Mouse (Mus musculus) embryonic facial prominence, embryonic 11.5 days (tissue): ENCODE measurements around the gene Fbxl17. TPM values are rescaled to one million over a fixed set of nuclear protein-coding genes. Genes with fewer than 3 reads are reported as not detected.

Experiments used
- ATAC-seq: fragments of 200-750 bp; cut with Nextera tagmentation; replicated peaks from 2 replicates; pipeline ENCODE4 v1.8.0; 2017; ENCODE audit warnings: low read depth; ENCODE audit not compliant: insufficient number of reproducible peaks, low FRiP score, low TSS enrichment
- DNase-seq: peaks from one replicate; pipeline ENCODE4 v3.0.0-alpha.2; 2015; ENCODE audit warnings: low spot score
- H3K27ac ChIP-seq: fragments of 300-500 bp; sonication (generic); replicated peaks from 2 replicates; pipeline ENCODE4 v1.5.1; 2014; ENCODE audit warnings: mild to moderate bottlenecking, low read depth, low read length, control low read depth
- H3K27me3 ChIP-seq: fragments of 300-500 bp; sonication (generic); 2 replicates; pipeline ENCODE4 v1.6.1; 2014; ENCODE audit warnings: mild to moderate bottlenecking, low read length, moderate library complexity, mixed read lengths; ENCODE audit not compliant: control insufficient read depth, insufficient read depth
- H3K36me3 ChIP-seq: fragments of 300-500 bp; sonication (generic); replicated peaks from 2 replicates; pipeline ENCODE4 v1.6.1; 2014; ENCODE audit warnings: low read depth, mild to moderate bottlenecking, low read length, moderate library complexity, mixed read lengths; ENCODE audit not compliant: control insufficient read depth, insufficient read depth
- H3K4me1 ChIP-seq: fragments of 300-500 bp; sonication (generic); 2 replicates; pipeline ENCODE4 v1.6.1; 2014; ENCODE audit warnings: low read length, mixed read lengths; ENCODE audit not compliant: control insufficient read depth, insufficient read depth
- H3K4me2 ChIP-seq: fragments of 300-500 bp; sonication (generic); 2 replicates; pipeline ENCODE4 v1.6.1; 2014; ENCODE audit warnings: low read depth, mild to moderate bottlenecking, control low read depth, low read length, moderate library complexity
- H3K4me3 ChIP-seq: fragments of 300-500 bp; sonication (generic); 2 replicates; pipeline ENCODE4 v1.5.1; 2014; ENCODE audit warnings: low read depth, low read length, control low read depth
- H3K9ac ChIP-seq: fragments of 300-500 bp; sonication (generic); replicated peaks from 2 replicates; pipeline ENCODE4 v1.6.1; 2014; ENCODE audit warnings: mild to moderate bottlenecking, control low read depth, low read length
- H3K9me3 ChIP-seq: fragments of 300-500 bp; sonication (generic); replicated peaks from 2 replicates; pipeline ENCODE4 v1.6.1; 2016; ENCODE audit warnings: mild to moderate bottlenecking, low read length, inconsistent platforms, mixed read lengths; ENCODE audit not compliant: control insufficient read depth
- WGBS: fragments of 180-500 bp; shearing (Covaris S2); extraction: QIAGEN DNeasy Blood & Tissue Kit; methylation state at CpG from one replicate; pipeline ENCODE4 v1.1.7; 2014; 5-methylcytosine and 5-hydroxymethylcytosine counted together
- polyA plus RNA-seq: library from polyadenylated mRNA; unstranded; fragments of >200 nt; fragmentation: Nextera tagmentation; extraction: Ambion mirVana; gene quantifications from 2 replicates; pipeline ENCODE4 v1.2.1, GENCODE M21; 2014

The Fbxl17 gene
- polyA plus RNA-seq, 1 experiment from 2014 or later: 7.7 TPM

GRCm38 (mm10) chr17:63500156-63500834 lies 478 bp upstream of the Fbxl17 start:
- no peaks in the 10 kb centered on the region for H3K4me1 ChIP-seq
- DNase-seq: peak; percentile 83
- no peaks in the 10 kb centered on the region for H3K9me3 ChIP-seq
- no peaks in the 10 kb centered on the region for H3K36me3 ChIP-seq
- H3K4me3 ChIP-seq: peak overlapping the region; percentile 76
- peak overlapping the region; percentile 74 for H3K4me2 ChIP-seq
- H3K9ac ChIP-seq: peak overlapping the region; percentile 99
- ATAC-seq: peak; percentile 83
- H3K27me3 ChIP-seq: no peaks in the 10 kb centered on the region
- H3K27ac ChIP-seq: peak overlapping the region; percentile 97
- under 1% methylated on average over 52 of the region's 78 CpGs for WGBS

GRCm38 (mm10) chr17:63498717-63499635 lies 841 bp downstream of the Fbxl17 start:
- Histone ChIP-seq H3K4me3 (peak overlapping the region; percentile 76), H3K27ac (peak overlapping the region; percentile 97), H3K9ac (peak overlapping the region; percentile 99), H3K4me1 (no peaks in the 10 kb centered on the region), H3K27me3 (no peaks in the 10 kb centered on the region), H3K9me3 (no peaks in the 10 kb centered on the region), H3K4me2 (peak overlapping the region; percentile 74), H3K36me3 (no peaks in the 10 kb centered on the region)
- under 1% methylated on average over 37 of the region's 90 CpGs for WGBS
- peak; percentile 66 for DNase-seq
- ATAC-seq: peak; percentile 70

- ATAC-seq (no peak), DNase-seq (no peak)
- H3K4me3 ChIP-seq: peak overlapping the region; percentile 76
- no peaks in the 10 kb centered on the region for H3K36me3 ChIP-seq
- H3K9ac ChIP-seq: peak overlapping the region; percentile 99
- no peaks in the 10 kb centered on the region for H3K4me1 ChIP-seq
- no peaks in the 10 kb centered on the region for H3K27me3 ChIP-seq
- H3K27ac ChIP-seq: 0 out of 2 replicates have a peak overlapping the region, but pooled peaks have one; percentile 97
- peak overlapping the region; percentile 74 for H3K4me2 ChIP-seq
- no peaks in the 10 kb centered on the region for H3K9me3 ChIP-seq
- 21% methylated on average over 6 of the region's 6 CpGs for WGBS
These were observed 1.6 kb downstream of the Fbxl17 start for GRCm38 (mm10) chr17:63498182-63498716.

- H3K36me3 ChIP-seq: no peaks in the 10 kb centered on the region
- H3K4me2 ChIP-seq: no peak overlapping the region; the same call in 1 of the 2 replicates
- H3K9ac ChIP-seq: no peak overlapping the region
- DNase-seq (no peak), ATAC-seq (no peak)
- 82% methylated on average over 6 of the region's 6 CpGs for WGBS
- no peak overlapping the region for H3K27ac ChIP-seq
- H3K27me3 ChIP-seq: no peaks in the 10 kb centered on the region
- no peaks in the 10 kb centered on the region for H3K4me1 ChIP-seq
- no peaks in the 10 kb centered on the region for H3K9me3 ChIP-seq
- H3K4me3 ChIP-seq: no peak overlapping the region
These were observed 2.5 kb downstream of the Fbxl17 start for GRCm38 (mm10) chr17:63497206-63497731.

- no peak overlapping the region for H3K27ac ChIP-seq
- ATAC-seq (no peak), DNase-seq (no peak)
- H3K9ac ChIP-seq: no peak overlapping the region
- H3K4me1 ChIP-seq: no peaks in the 10 kb centered on the region
- H3K9me3 ChIP-seq: no peaks in the 10 kb centered on the region
- no peak overlapping the region for H3K4me2 ChIP-seq
- H3K4me3 ChIP-seq: no peak overlapping the region
- no peaks in the 10 kb centered on the region for H3K36me3 ChIP-seq
- H3K27me3 ChIP-seq: no peaks in the 10 kb centered on the region
- whole genome bisulfite sequencing: 46% methylated on average over 5 of the region's 5 CpGs
These were observed 3.7 kb downstream of the Fbxl17 start for GRCm38 (mm10) chr17:63496153-63496552.

GRCm38 (mm10) chr17:63493876-63494580 lies 5.8 kb downstream of the Fbxl17 start:
- Histone ChIP-seq H3K36me3 (no peaks in the 10 kb centered on the region), H3K4me1 (no peaks in the 10 kb centered on the region), H3K27me3 (no peaks in the 10 kb centered on the region), H3K27ac (no peak overlapping the region), H3K4me2 (no peak overlapping the region), H3K9ac (no peak overlapping the region), H3K4me3 (no peak overlapping the region), H3K9me3 (no peaks in the 10 kb centered on the region)
- DNase-seq (no peak), ATAC-seq (no peak)
- 69% methylated on average over 7 of the region's 7 CpGs for WGBS

- Histone ChIP-seq H3K4me3 (no peak overlapping the region), H3K4me2 (no peak overlapping the region), H3K9me3 (no peaks in the 10 kb centered on the region), H3K4me1 (no peaks in the 10 kb centered on the region), H3K9ac (no peak overlapping the region), H3K27me3 (no peaks in the 10 kb centered on the region), H3K27ac (no peak overlapping the region), H3K36me3 (no peaks in the 10 kb centered on the region; the same call in 1 of the 2 replicates)
- 47% methylated on average over 5 of the region's 5 CpGs for WGBS
- ATAC-seq: no peak
- DNase-seq: no peak
These were observed 6.5 kb downstream of the Fbxl17 start for GRCm38 (mm10) chr17:63493274-63493673.
